Mouse (Mus musculus) liver, embryonic 11.5 days (tissue): Measurements from ENCODE around the gene Rbbp5. TPM values are rescaled to one million over a fixed set of nuclear protein-coding genes. Genes with fewer than 3 reads are reported as not detected.

Experiments used
- ATAC-seq: fragments of 200-750 bp; cut with Nextera tagmentation; replicated peaks from 2 replicates; pipeline ENCODE4 v1.8.0; 2017; ENCODE audit warnings: moderate number of reproducible peaks, mild to moderate bottlenecking, moderate TSS enrichment, moderate library complexity; ENCODE audit not compliant: low FRiP score
- DNase-seq: peaks from one replicate; pipeline ENCODE4 v3.0.0-alpha.2; 2017; ENCODE audit warnings: low spot score
- H3K27ac ChIP-seq: fragments of 300-500 bp; sonication (generic); 2 replicates; pipeline ENCODE4 v1.5.1; 2014; ENCODE audit warnings: mild to moderate bottlenecking, low read depth, low read length, control low read depth
- H3K27me3 ChIP-seq: fragments of 300-500 bp; sonication (generic); replicated peaks from 2 replicates; pipeline ENCODE4 v1.6.1; 2014; ENCODE audit warnings: low read length, mixed read lengths; ENCODE audit not compliant: control insufficient read depth, insufficient read depth
- H3K36me3 ChIP-seq: fragments of 300-500 bp; sonication (generic); 2 replicates; pipeline ENCODE4 v1.6.1; 2014; ENCODE audit warnings: mild to moderate bottlenecking, low read length, moderate library complexity, mixed read lengths; ENCODE audit not compliant: control insufficient read depth, insufficient read depth
- H3K4me1 ChIP-seq: fragments of 300-500 bp; sonication (generic); replicated peaks from 2 replicates; pipeline ENCODE4 v1.6.1; 2014; ENCODE audit warnings: low read length, mixed read lengths; ENCODE audit not compliant: control insufficient read depth, insufficient read depth
- H3K4me2 ChIP-seq: fragments of 300-500 bp; sonication (generic); 2 replicates; pipeline ENCODE4 v1.6.1; 2014; ENCODE audit warnings: mild to moderate bottlenecking, control low read depth, moderate library complexity
- H3K4me3 ChIP-seq: fragments of 300-500 bp; sonication (generic); 2 replicates; pipeline ENCODE4 v1.5.1; 2014; ENCODE audit warnings: low read depth, low read length, control low read depth
- H3K9ac ChIP-seq: fragments of 300-500 bp; sonication (generic); 2 replicates; pipeline ENCODE4 v1.6.1; 2014; ENCODE audit warnings: low read depth, low read length, control low read depth
- H3K9me3 ChIP-seq: fragments of 300-500 bp; sonication (generic); 2 replicates; pipeline ENCODE4 v1.6.1; 2016; ENCODE audit warnings: low read length, inconsistent platforms, mixed read lengths; ENCODE audit not compliant: control insufficient read depth
- WGBS: fragments of 180-500 bp; shearing (Covaris S2); extraction: QIAGEN DNeasy Blood & Tissue Kit; methylation state at CpG from one replicate; pipeline ENCODE4 v1.1.7; 2014; 5-methylcytosine and 5-hydroxymethylcytosine counted together
- polyA plus RNA-seq: library from polyadenylated mRNA; unstranded; fragments of >200 nt; fragmentation: Nextera tagmentation; extraction: Ambion mirVana; gene quantifications from 2 replicates; pipeline ENCODE4 v1.2.1, GENCODE M21; 2014

Gene Rbbp5
- polyA plus RNA-seq, 1 experiment from 2014 or later: 46.6 TPM

GRCm38 (mm10) chr1:132536416-132536815, 59.3 kb downstream of the Rbbp5 start:
- H3K9me3 ChIP-seq: no peaks in the 10 kb centered on the region
- DNase-seq: no peak
- H3K4me3 ChIP-seq: no peak overlapping the region
- no peaks in the 10 kb centered on the region; the same call in 1 of the 2 replicates for H3K4me1 ChIP-seq
- no peak overlapping the region for H3K9ac ChIP-seq
- no peak overlapping the region for H3K4me2 ChIP-seq
- ATAC-seq: no peak
- H3K27ac ChIP-seq: no peak overlapping the region
- 63% methylated on average over 3 of the region's 3 CpGs for WGBS
- H3K36me3 ChIP-seq: no peaks in the 10 kb centered on the region
- peaks cover 36% of the 10 kb centered on the region for H3K27me3 ChIP-seq

- peaks cover 47% of the 10 kb centered on the region for H3K27me3 ChIP-seq
- H3K4me2 ChIP-seq: no peak overlapping the region
- DNase-seq (no peak), ATAC-seq (no peak)
- no peak overlapping the region for H3K27ac ChIP-seq
- H3K9me3 ChIP-seq: no peaks in the 10 kb centered on the region
- H3K9ac ChIP-seq: no peak overlapping the region
- no peaks in the 10 kb centered on the region for H3K36me3 ChIP-seq
- peaks cover 3% of the 10 kb centered on the region; the same call in 1 of the 2 replicates for H3K4me1 ChIP-seq
- WGBS: 68% methylated on average over 5 of the region's 5 CpGs
- no peak overlapping the region for H3K4me3 ChIP-seq
Observed at GRCm38 (mm10) chr1:132537736-132538135, 60.6 kb downstream of the Rbbp5 start.

DNA sequence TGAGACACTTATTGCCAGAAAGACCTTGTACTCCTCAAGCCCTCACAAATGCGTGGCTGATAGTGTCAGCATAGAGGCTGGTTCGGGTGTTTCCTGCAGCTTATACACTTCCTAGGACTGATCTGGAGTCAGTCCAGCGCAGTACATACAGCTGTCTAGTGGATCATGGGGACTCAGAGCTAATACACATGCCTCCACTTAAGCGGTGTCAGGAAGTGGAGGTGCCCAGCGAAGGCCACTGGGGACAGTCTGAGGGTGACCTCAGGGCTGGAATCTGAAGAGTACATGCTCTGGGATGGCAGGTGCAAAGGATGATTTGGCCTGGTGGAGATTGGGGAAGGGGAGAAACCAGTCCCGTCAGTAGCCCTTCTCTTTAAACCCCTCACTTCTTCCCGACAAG, 63.5 kb downstream of the Rbbp5 start:
- no peak overlapping the region for H3K4me3 ChIP-seq
- no peak overlapping the region for H3K4me2 ChIP-seq
- H3K9ac ChIP-seq: no peak overlapping the region
- no peaks in the 10 kb centered on the region for H3K36me3 ChIP-seq
- peaks cover 63% of the 10 kb centered on the region for H3K27me3 ChIP-seq
- peaks cover 3% of the 10 kb centered on the region; the same call in 1 of the 2 replicates for H3K4me1 ChIP-seq
- ATAC-seq: no peak
- WGBS: 48% methylated on average over 7 of the region's 7 CpGs
- DNase-seq: no peak
- no peak overlapping the region for H3K27ac ChIP-seq
- no peaks in the 10 kb centered on the region for H3K9me3 ChIP-seq

GRCm38 (mm10) chr1:132541171-132541823, 64.1 kb downstream of the Rbbp5 start:
- WGBS: 5% methylated on average over 14 of the region's 14 CpGs
- Histone ChIP-seq H3K36me3 (no peaks in the 10 kb centered on the region), H3K9me3 (no peaks in the 10 kb centered on the region), H3K4me2 (no peak overlapping the region), H3K4me3 (no peak overlapping the region), H3K4me1 (peaks cover 3% of the 10 kb centered on the region; the same call in 1 of the 2 replicates), H3K27ac (no peak overlapping the region), H3K9ac (no peak overlapping the region), H3K27me3 (peaks cover 63% of the 10 kb centered on the region)
- ATAC-seq (peak; percentile 31; the same call in 1 of the 2 replicates), DNase-seq (no peak)

- Histone ChIP-seq H3K9me3 (no peaks in the 10 kb centered on the region), H3K4me2 (no peak overlapping the region; the same call in 1 of the 2 replicates), H3K27ac (no peak overlapping the region), H3K9ac (no peak overlapping the region), H3K4me3 (no peak overlapping the region), H3K36me3 (no peaks in the 10 kb centered on the region), H3K27me3 (peaks cover 63% of the 10 kb centered on the region), H3K4me1 (peaks cover 3% of the 10 kb centered on the region; the same call in 1 of the 2 replicates)
- ATAC-seq (no peak), DNase-seq (no peak)
- 7% methylated on average over 5 of the region's 5 CpGs for WGBS
Observed at GRCm38 (mm10) chr1:132541824-132542599, 64.8 kb downstream of the Rbbp5 start.

DNA sequence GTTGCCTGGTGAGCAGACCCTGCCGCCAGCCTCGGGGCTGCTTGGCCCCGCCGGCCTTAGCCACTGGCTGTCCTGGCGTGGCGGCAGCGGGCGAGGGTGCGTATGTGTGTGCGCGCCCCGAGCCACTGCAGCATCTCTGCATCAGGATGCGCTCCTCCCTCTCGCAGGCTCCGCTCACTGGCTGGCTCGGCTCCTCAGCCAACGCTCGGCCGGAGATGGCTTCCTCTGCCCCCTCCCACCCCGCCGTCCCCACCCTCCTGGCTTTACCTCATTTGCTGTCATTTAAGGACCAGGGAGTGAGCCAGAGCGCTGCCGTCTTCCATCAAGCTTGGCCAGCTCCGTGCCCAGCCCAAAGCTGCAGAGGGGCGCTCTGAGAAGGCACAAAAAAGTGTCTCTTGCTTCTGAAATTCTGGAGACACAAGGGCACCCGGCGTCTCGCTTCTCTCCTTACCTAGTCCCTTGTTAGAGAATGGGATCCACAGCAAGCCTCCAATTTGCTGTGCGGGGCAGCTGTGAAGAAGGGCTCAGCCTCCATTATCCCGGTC, 65.7 kb downstream of the Rbbp5 start, which contains the start of gene Cntn2:
Gene Cntn2 (minus strand): TSS at position 495 of the 545 bp plus-strand sequence.
- peaks cover 63% of the 10 kb centered on the region for H3K27me3 ChIP-seq
- DNase-seq (no peak), ATAC-seq (no peak)
- H3K9ac ChIP-seq: no peak within 1 kb of the TSS
- WGBS: 3% methylated on average over 30 of the region's 30 CpGs
- peaks cover 3% of the 10 kb centered on the region; the same call in 1 of the 2 replicates for H3K4me1 ChIP-seq
- H3K27ac ChIP-seq: no peak within 1 kb of the TSS
- H3K9me3 ChIP-seq: no peaks in the 10 kb centered on the region
- peak within 1 kb of the TSS; percentile 38 for H3K4me2 ChIP-seq
- no peak within 1 kb of the TSS for H3K4me3 ChIP-seq
- no peaks in the 10 kb centered on the region for H3K36me3 ChIP-seq

GRCm38 (mm10) chr1:132543789-132544188, 66.6 kb downstream of the Rbbp5 start:
- Histone ChIP-seq H3K4me2 (no peak overlapping the region), H3K9me3 (no peaks in the 10 kb centered on the region), H3K27me3 (peaks cover 61% of the 10 kb centered on the region), H3K4me3 (no peak overlapping the region), H3K27ac (no peak overlapping the region), H3K4me1 (peaks cover 3% of the 10 kb centered on the region; the same call in 1 of the 2 replicates), H3K9ac (no peak overlapping the region), H3K36me3 (no peaks in the 10 kb centered on the region)
- 69% methylated on average over 8 of the region's 8 CpGs for WGBS
- ATAC-seq (no peak), DNase-seq (no peak)
